Mouse (Mus musculus) kidney, adult 8-10 months (tissue): Measurements from ENCODE around the gene Ranbp6.
A peak's percentile ranks its signal among the peaks of the same experiment; 100 is the strongest.

Experiments
- DNase-seq, 2 experiments: peaks; one replicate each; pipeline ENCODE4 v3.0.0; 2022

The Ranbp6 gene

GRCm38 (mm10) chr19:29812581-29813460 is at the start of gene Ranbp6:
Gene Ranbp6 (minus strand): TSS chr19:29812974.
- DNase-seq, result peak; percentile 85 to 90

- no peak for DNase-seq
Observed at GRCm38 (mm10) chr19:29860816-29861215, 48.0 kb upstream of the Ranbp6 start.

- no peak for DNase-seq
Observed at GRCm38 (mm10) chr19:29857267-29857666, 44.5 kb upstream of the Ranbp6 start.

DNA sequence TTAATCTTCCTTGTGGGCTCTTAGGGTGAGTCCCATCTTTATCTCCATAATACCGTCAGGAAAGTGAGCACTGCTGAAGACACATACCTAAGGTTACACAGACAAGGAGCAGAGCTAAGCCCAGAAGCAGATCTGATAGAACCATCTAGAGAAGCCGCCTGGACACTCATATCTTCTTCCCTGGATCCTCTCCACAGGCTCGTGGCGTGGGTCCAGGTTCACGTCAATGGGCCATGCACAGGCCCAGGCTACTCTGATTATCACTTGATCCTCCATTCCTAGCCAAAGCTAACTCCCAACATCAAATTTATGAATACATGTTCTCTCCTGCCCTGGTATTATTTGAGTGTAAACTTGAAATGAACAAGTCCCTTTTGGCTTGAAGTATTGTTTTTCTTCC is 40.9 kb upstream of the Ranbp6 start:
- no peak for DNase-seq

DNA sequence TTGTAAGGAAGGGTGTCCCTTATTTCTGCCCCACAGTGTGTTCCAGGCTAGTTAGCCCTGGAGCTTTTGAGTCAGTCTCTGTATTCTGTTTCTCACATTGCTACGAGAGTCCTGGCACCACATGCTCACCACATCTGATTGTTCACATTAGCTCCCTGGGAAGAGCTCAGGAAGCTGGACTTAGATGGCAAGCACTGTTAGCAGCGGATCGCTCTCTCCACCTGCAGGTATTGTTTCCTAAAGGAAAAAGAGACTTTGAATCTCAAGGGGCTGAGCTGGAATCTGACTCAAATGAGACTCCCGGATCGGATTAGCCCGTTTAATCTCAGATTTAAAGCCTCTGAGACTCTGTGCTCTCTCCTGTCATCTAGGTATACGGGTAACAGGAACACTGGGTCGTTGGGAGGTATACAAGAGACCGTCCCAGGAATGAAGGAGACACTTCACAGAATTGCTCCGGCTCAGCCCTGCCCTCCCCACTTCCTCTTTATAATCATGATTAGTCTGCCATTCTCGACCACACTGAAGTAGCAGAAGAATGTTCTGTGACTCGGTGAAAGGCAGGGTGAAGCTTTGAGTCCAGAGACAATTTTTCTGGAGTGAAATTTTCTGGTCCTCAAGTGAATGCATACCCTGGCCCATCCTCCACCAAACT is 38.4 kb upstream of the Ranbp6 start:
- DNase-seq, result no peak

GRCm38 (mm10) chr19:29849924-29850551 is 37.3 kb upstream of the Ranbp6 start:
- no peak for DNase-seq

- no peak for DNase-seq
Observed at GRCm38 (mm10) chr19:29844036-29844661, 31.4 kb upstream of the Ranbp6 start.

- no peak for DNase-seq
Observed at GRCm38 (mm10) chr19:29843641-29844035, 30.9 kb upstream of the Ranbp6 start.

GRCm38 (mm10) chr19:29842973-29843372 is 30.2 kb upstream of the Ranbp6 start:
- DNase-seq, result peak in 1 of 2 experiments; percentile 22

GRCm38 (mm10) chr19:29840642-29841041 is 27.9 kb upstream of the Ranbp6 start:
- DNase-seq, result peak in 1 of 2 experiments; percentile 6

DNA sequence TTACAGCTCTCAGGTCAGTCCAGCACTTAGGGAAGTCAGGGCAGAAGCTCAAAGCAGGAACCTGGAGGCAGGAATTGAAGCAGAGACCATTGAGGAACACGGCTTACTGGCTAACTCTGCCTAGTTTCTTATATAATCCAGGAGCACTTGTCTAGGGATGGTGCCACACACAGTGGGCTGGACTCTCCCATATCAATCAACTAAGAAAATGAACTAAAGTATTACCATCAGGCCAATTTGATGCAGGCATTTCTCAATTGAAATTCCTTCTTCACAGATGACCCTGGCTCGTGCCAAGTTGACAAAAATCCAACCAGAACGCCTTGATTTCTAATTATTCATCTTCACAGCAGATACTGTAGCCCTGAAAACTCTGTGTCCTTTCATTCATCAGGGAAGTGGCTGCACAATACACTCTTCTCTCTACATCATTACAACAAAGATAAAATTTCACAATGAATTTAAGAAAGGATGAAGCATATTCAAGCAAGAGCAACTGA is 25.9 kb upstream of the Ranbp6 start:
- no peak for DNase-seq

DNA sequence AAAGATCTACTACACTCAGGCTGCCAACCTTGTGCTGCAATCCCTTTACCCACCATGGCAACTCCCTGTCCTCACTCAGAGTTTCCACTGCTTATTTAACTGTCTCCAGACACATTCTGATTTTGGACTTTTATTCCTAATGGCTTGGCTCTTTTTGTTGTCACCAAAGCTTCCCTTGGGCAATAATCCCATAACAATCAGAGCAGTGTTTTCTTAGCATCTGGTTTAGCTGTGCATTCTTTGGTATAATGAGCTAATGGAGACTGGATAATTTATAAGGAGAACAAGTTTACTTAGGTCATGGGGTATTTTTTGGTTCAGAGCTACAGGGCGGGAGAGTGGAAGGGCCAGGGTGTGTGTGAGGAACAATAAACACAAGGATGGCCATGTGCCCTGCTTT is 25.4 kb upstream of the Ranbp6 start:
- no peak for DNase-seq

- DNase-seq, result no peak
Observed at GRCm38 (mm10) chr19:29835364-29836034, 22.7 kb upstream of the Ranbp6 start.

DNA sequence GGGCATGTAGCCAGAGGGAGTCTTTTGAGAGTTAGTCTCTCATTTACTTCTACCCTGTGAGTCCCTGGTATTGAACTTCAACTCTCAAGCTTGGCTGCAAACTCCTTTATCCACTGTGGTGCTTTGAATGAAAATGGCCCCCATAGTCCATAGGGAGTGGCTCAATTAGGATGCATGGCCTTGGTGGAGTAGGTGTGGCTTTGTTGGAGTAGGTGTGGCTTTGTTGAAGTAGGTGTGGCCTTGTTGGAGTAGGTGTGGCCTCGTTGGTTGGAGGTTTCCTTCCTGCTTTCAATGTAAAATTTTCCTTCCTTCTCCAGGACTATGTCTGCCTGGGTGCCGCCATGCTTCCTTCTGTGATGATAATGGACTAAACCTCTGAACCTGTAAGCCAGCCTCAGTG is 18.1 kb upstream of the Ranbp6 start:
- no peak for DNase-seq

- DNase-seq, result no peak
Observed at GRCm38 (mm10) chr19:29828558-29828957, 15.8 kb upstream of the Ranbp6 start.

GRCm38 (mm10) chr19:29826686-29827085 is 13.9 kb upstream of the Ranbp6 start:
- peak in 1 of 2 experiments; percentile 51 for DNase-seq

GRCm38 (mm10) chr19:29825003-29825402 is 12.2 kb upstream of the Ranbp6 start:
- no peak for DNase-seq

DNA sequence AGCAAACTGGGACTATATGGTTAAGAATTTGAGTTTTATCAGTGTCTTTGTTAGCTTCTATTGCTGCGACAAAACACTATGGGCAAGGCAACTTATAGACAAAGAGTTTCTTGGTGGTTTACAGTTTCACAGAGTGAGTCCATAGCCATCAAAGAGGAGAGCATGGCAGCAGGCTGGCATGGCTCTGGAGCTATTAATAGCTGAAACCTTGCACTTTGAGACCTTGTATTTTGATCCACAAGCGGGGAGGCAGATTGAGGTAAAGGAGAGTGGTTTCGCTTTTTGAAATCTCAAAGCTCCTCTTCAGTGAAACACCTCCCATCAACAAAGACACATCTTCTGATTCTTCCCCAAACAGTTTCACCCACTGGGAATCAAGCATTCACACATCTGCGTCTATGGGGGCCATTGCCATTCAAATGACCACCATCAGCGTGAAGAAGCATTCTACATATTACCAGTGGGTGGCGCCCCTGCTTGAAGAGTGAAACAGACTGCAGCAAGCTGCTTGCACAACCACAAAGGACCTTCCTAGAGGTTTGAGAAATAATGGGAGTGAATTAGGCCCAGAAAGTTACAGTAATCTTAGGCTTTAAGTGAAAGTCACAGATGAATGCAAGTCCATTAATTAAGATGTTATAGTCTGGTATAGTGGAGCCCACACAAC is 11.4 kb upstream of the Ranbp6 start:
- peak; percentile 58 to 75 for DNase-seq

- DNase-seq, result no peak
Observed at GRCm38 (mm10) chr19:29823456-29824010, 10.8 kb upstream of the Ranbp6 start.

DNA sequence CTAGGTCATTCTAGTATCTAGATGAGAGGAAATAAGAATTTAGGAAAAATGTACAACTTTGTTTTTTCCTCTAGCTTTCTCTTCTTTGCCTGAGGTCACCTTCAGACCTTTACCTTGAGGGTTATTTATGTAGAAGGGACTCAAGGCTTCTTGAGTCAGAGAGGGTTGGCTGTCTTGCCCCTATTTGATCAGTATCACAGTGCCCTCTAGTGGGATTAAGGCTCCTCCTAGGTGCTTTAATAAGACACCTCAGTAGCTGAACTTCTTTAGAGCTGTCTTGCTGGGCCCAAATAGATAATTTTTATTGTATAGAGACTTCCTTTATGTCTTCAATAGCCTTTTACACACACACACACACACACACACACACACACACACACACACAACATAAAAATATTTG is 8.2 kb upstream of the Ranbp6 start:
- peak; percentile 45 to 62 for DNase-seq

- DNase-seq, result no peak
Observed at GRCm38 (mm10) chr19:29810022-29810421, 2.8 kb downstream of the Ranbp6 start.
